Mouse (Mus musculus) heart, embryonic 15.5 days (tissue): ENCODE results near the gene Uqcrq. TPM values are rescaled to one million over a fixed set of nuclear protein-coding genes. Genes with fewer than 3 reads are reported as not detected.
A peak's percentile ranks its signal among the peaks of the same experiment; 100 is the strongest.

Experiments used
- ATAC-seq: fragments of 200-750 bp; cut with Nextera tagmentation; replicated peaks from 2 replicates; pipeline ENCODE4 v1.8.0; 2017; ENCODE audit warnings: low read depth, moderate TSS enrichment; ENCODE audit not compliant: insufficient number of reproducible peaks, insufficient read depth, low FRiP score
- H3K27ac ChIP-seq: fragments of 300-500 bp; sonication (generic); 2 replicates; pipeline ENCODE4 v1.5.1; 2015; ENCODE audit warnings: mild to moderate bottlenecking, inconsistent platforms
- H3K27me3 ChIP-seq: fragments of 300-500 bp; sonication (generic); 2 replicates; pipeline ENCODE4 v1.6.1; 2015; ENCODE audit warnings: inconsistent platforms
- H3K36me3 ChIP-seq: fragments of 300-500 bp; sonication (generic); 2 replicates; pipeline ENCODE4 v1.6.1; 2015; ENCODE audit warnings: mild to moderate bottlenecking, inconsistent platforms
- H3K4me1 ChIP-seq: fragments of 300-500 bp; sonication (generic); replicated peaks from 2 replicates; pipeline ENCODE4 v1.6.1; 2015; ENCODE audit warnings: inconsistent platforms
- H3K4me2 ChIP-seq: fragments of 300-500 bp; sonication (generic); 2 replicates; pipeline ENCODE4 v1.6.1; 2015; ENCODE audit warnings: inconsistent platforms, mild to moderate bottlenecking, moderate library complexity
- H3K4me3 ChIP-seq: fragments of 300-500 bp; sonication (generic); 2 replicates; pipeline ENCODE4 v1.5.1; 2015; ENCODE audit warnings: mild to moderate bottlenecking, inconsistent platforms
- H3K9ac ChIP-seq: fragments of 300-500 bp; sonication (generic); 2 replicates; pipeline ENCODE4 v1.6.1; 2015; ENCODE audit warnings: mild to moderate bottlenecking, inconsistent platforms
- H3K9me3 ChIP-seq: fragments of 300-500 bp; sonication (generic); replicated peaks from 2 replicates; pipeline ENCODE4 v1.6.1; 2016; ENCODE audit warnings: inconsistent platforms
- WGBS: fragments of 180-500 bp; shearing (Covaris S2); methylation state at CpG from one replicate; pipeline ENCODE4 v1.1.7; 2015; ENCODE audit warnings: mixed read lengths; 5-methylcytosine and 5-hydroxymethylcytosine counted together
- polyA plus RNA-seq: library from polyadenylated mRNA; unstranded; fragments of >200 nt; fragmentation: Nextera tagmentation; extraction: Ambion mirVana; gene quantifications from 2 replicates; pipeline ENCODE4 v1.2.1, GENCODE M21; 2015

Uqcrq gene
- polyA plus RNA-seq, 1 experiment from 2014 or later: 1,358 TPM

GRCm38 (mm10) chr11:53466231-53466971 lies 35.8 kb upstream of the Uqcrq start:
- peak; percentile 27; the same call in 1 of the 2 replicates for ATAC-seq
- H3K4me2 ChIP-seq: peak overlapping the region; percentile 69
- WGBS: 8% methylated on average over 40 of the region's 40 CpGs

GRCm38 (mm10) chr11:53463551-53464424 lies 33.2 kb upstream of the Uqcrq start:
- H3K27me3 ChIP-seq: peaks cover 66% of the 10 kb centered on the region
- H3K4me3 ChIP-seq: peak overlapping the region; percentile 53
- H3K27ac ChIP-seq: no peak overlapping the region
- H3K4me1 ChIP-seq: peaks cover 22% of the 10 kb centered on the region
- no peak for ATAC-seq
- H3K9ac ChIP-seq: peak overlapping the region; percentile 49
- H3K36me3 ChIP-seq: no peaks in the 10 kb centered on the region
- no peaks in the 10 kb centered on the region; the same call in 1 of the 2 replicates for H3K9me3 ChIP-seq
- 7% methylated on average over 52 of the region's 55 CpGs for WGBS
- H3K4me2 ChIP-seq: peak overlapping the region; percentile 92

More at GRCm38 (mm10) chr11:53466231-53466971, 35.8 kb upstream of the Uqcrq start:
- Histone ChIP-seq H3K9ac (peak overlapping the region; percentile 49), H3K36me3 (no peaks in the 10 kb centered on the region), H3K9me3 (no peaks in the 10 kb centered on the region; the same call in 1 of the 2 replicates), H3K27me3 (peaks cover 79% of the 10 kb centered on the region), H3K27ac (no peak overlapping the region), H3K4me1 (peaks cover 35% of the 10 kb centered on the region), H3K4me3 (peak overlapping the region; percentile 44)

GRCm38 (mm10) chr11:53461727-53462126 lies 31.1 kb upstream of the Uqcrq start:
- Histone ChIP-seq H3K4me2 (no peak overlapping the region), H3K27me3 (peaks cover 56% of the 10 kb centered on the region), H3K4me3 (no peak overlapping the region), H3K9me3 (no peaks in the 10 kb centered on the region; the same call in 1 of the 2 replicates), H3K27ac (no peak overlapping the region), H3K9ac (no peak overlapping the region), H3K36me3 (no peaks in the 10 kb centered on the region), H3K4me1 (peaks cover 24% of the 10 kb centered on the region)
- ATAC-seq: no peak
- 39% methylated on average over 5 of the region's 5 CpGs for WGBS

GRCm38 (mm10) chr11:53460192-53460591 lies 29.6 kb upstream of the Uqcrq start:
- Histone ChIP-seq H3K4me1 (peaks cover 15% of the 10 kb centered on the region), H3K27me3 (peaks cover 42% of the 10 kb centered on the region), H3K4me2 (no peak overlapping the region), H3K27ac (no peak overlapping the region), H3K36me3 (no peaks in the 10 kb centered on the region), H3K9me3 (no peaks in the 10 kb centered on the region; the same call in 1 of the 2 replicates), H3K9ac (no peak overlapping the region), H3K4me3 (no peak overlapping the region)
- WGBS: 62% methylated on average over 3 of the region's 3 CpGs
- ATAC-seq: no peak

- 75% methylated on average over 3 of the region's 3 CpGs for WGBS
- Histone ChIP-seq H3K27me3 (peaks cover 30% of the 10 kb centered on the region), H3K4me2 (no peak overlapping the region), H3K9ac (no peak overlapping the region), H3K36me3 (no peaks in the 10 kb centered on the region), H3K4me3 (no peak overlapping the region), H3K27ac (no peak overlapping the region), H3K9me3 (no peaks in the 10 kb centered on the region), H3K4me1 (peaks cover 13% of the 10 kb centered on the region)
- no peak for ATAC-seq
Measured at GRCm38 (mm10) chr11:53458996-53459395, 28.4 kb upstream of the Uqcrq start.

- H3K36me3 ChIP-seq: no peaks in the 10 kb centered on the region
- peak overlapping the region; percentile 63 for H3K4me3 ChIP-seq
- H3K27ac ChIP-seq: peak overlapping the region; percentile 48; the same call in 1 of the 2 replicates
- H3K27me3 ChIP-seq: peaks cover 14% of the 10 kb centered on the region
- peak; percentile 21; the same call in 1 of the 2 replicates for ATAC-seq
- WGBS: 8% methylated on average over 29 of the region's 29 CpGs
- peaks cover 5% of the 10 kb centered on the region for H3K4me1 ChIP-seq
- no peaks in the 10 kb centered on the region for H3K9me3 ChIP-seq
- peak overlapping the region; percentile 68 for H3K9ac ChIP-seq
- peak overlapping the region; percentile 95 for H3K4me2 ChIP-seq
Measured at GRCm38 (mm10) chr11:53457372-53457954, 26.8 kb upstream of the Uqcrq start.

- peak within 1 kb of the TSS; percentile 48; the same call in 1 of the 2 replicates for H3K27ac ChIP-seq
- H3K4me1 ChIP-seq: peaks cover 5% of the 10 kb centered on the region
- H3K4me2 ChIP-seq: peak within 1 kb of the TSS; percentile 95
- H3K36me3 ChIP-seq: no peaks in the 10 kb centered on the region
- peak; percentile 79 for ATAC-seq
- peak within 1 kb of the TSS; percentile 63 for H3K4me3 ChIP-seq
- 3% methylated on average over 42 of the region's 42 CpGs for WGBS
- no peaks in the 10 kb centered on the region for H3K9me3 ChIP-seq
- H3K9ac ChIP-seq: peak within 1 kb of the TSS; percentile 68
- peaks cover 7% of the 10 kb centered on the region for H3K27me3 ChIP-seq
Measured at GRCm38 (mm10) chr11:53456474-53457371, 26.1 kb upstream of the Uqcrq start, which contains the start of the genes Gm10447 and Shroom1. Gene Gm10447 (minus strand): TSS chr11:53457110. Gene Shroom1 (plus strand): TSS chr11:53457205.

GRCm38 (mm10) chr11:53453031-53453430 lies 22.4 kb upstream of the Uqcrq start:
- WGBS: 72% methylated on average over 5 of the region's 5 CpGs

GRCm38 (mm10) chr11:53452396-53452795 lies 21.8 kb upstream of the Uqcrq start:
- H3K4me2 ChIP-seq: no peak overlapping the region
- no peak for ATAC-seq
- no peaks in the 10 kb centered on the region for H3K9me3 ChIP-seq
- WGBS: 95% methylated on average over 9 of the region's 9 CpGs
- H3K9ac ChIP-seq: no peak overlapping the region
- no peaks in the 10 kb centered on the region for H3K27me3 ChIP-seq
- no peak overlapping the region for H3K4me3 ChIP-seq
- H3K36me3 ChIP-seq: no peaks in the 10 kb centered on the region
- H3K4me1 ChIP-seq: peaks cover 22% of the 10 kb centered on the region
- H3K27ac ChIP-seq: no peak overlapping the region

More at GRCm38 (mm10) chr11:53453031-53453430, 22.4 kb upstream of the Uqcrq start:
- Histone ChIP-seq H3K27ac (no peak overlapping the region), H3K9me3 (no peaks in the 10 kb centered on the region), H3K36me3 (no peaks in the 10 kb centered on the region), H3K4me3 (no peak overlapping the region), H3K9ac (no peak overlapping the region), H3K27me3 (no peaks in the 10 kb centered on the region), H3K4me2 (no peak overlapping the region), H3K4me1 (peaks cover 22% of the 10 kb centered on the region)
- no peak for ATAC-seq

GRCm38 (mm10) chr11:53451361-53451760 lies 20.7 kb upstream of the Uqcrq start:
- Histone ChIP-seq H3K36me3 (no peaks in the 10 kb centered on the region), H3K27ac (no peak overlapping the region), H3K9me3 (no peaks in the 10 kb centered on the region), H3K4me2 (no peak overlapping the region), H3K4me3 (no peak overlapping the region), H3K4me1 (peaks cover 18% of the 10 kb centered on the region), H3K27me3 (no peaks in the 10 kb centered on the region), H3K9ac (no peak overlapping the region)
- 68% methylated on average over 2 of the region's 2 CpGs for WGBS
- ATAC-seq: no peak
